10 mouse cellular contexts compared by ENCODE assay signal in the genomic region with DNA sequence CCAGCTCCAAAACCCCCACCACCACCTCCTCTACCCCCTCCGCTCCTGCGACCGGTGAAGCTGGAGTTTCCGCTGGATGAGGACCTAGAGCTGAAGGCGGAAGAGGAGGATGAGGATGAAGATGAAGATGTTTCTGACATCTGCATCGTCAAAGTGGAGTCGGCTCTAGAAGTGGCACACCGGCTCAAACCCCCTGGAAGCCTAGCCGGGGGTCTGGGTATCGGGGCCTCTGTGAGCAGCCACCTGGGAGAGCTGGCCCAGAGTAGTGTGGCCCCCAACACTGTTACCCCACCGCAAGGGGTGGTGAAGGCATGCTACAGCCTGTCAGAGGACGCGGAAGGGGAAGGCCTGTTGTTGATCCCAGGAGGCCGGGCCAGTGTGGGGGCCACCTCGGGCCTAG. TPM values are rescaled to one million over a fixed set of nuclear protein-coding genes. Genes with fewer than 3 reads are reported as not detected.
DNase-seq lines count a peak whose midpoint lies in the region; ATAC-seq and TF ChIP-seq lines count a peak whose summit lies in the region.
"Had no signal": no experiment of that assay in that cellular context is flagged by ENCODE, and none has a peak within 500 bp of the region (broad histone marks: within the 10 kb centered on the region; RNA-seq: fewer than 3 reads in every experiment).

No protein-coding gene starts in this region.

- no peaks in the 10 kb centered on the region for H3K27me3 ChIP-seq in intestine, embryonic 14.5 days (replicated peaks; ENCODE audit: control insufficient read depth, insufficient read depth, low read length)
- no peaks in the 10 kb centered on the region for H3K27me3 ChIP-seq in intestine, postnatal 0 days (replicated peaks; ENCODE audit: control insufficient read depth, insufficient read depth, low read length)
- no peaks in the 10 kb centered on the region for H3K27me3 ChIP-seq in embryonic facial prominence, embryonic 10.5 days (replicated peaks; ENCODE audit: low read depth, poor library complexity, severe bottlenecking)
- no peaks in the 10 kb centered on the region for H3K27me3 ChIP-seq in forebrain, postnatal 0 days (ENCODE audit: insufficient read depth, low read length)
- no peaks in the 10 kb centered on the region for H3K27me3 ChIP-seq in midbrain, embryonic 10.5 days (ENCODE audit: low read depth, poor library complexity, severe bottlenecking)

- no peak for ATAC-seq in intestine, embryonic 14.5 days (replicated peaks; ENCODE audit: low FRiP score, low TSS enrichment, low read depth)
- ATAC-seq in intestine, postnatal 0 days, result no peak
- no peak for ATAC-seq in forebrain, postnatal 0 days

- DNase-seq in intestine, embryonic 14.5 days (ENCODE audit: low spot score), result no peak
- no peak for DNase-seq in embryonic facial prominence, embryonic 10.5 days (ENCODE audit: low spot score)
- DNase-seq in forebrain, postnatal 0 days, result no peak
- no peak for DNase-seq in midbrain, embryonic 10.5 days (ENCODE audit: low spot score)
- no peak for DNase-seq in right cerebral cortex, adult 18-20 months
- no peak for DNase-seq in layer of hippocampus, adult 8-10 months (ENCODE audit: low spot score in 2 of 2)
- no peak for DNase-seq in testis, postnatal 14 days (ENCODE audit: low spot score)
- DNase-seq: lung, postnatal 14 days had no signal

- H3K9ac ChIP-seq in intestine, embryonic 14.5 days (ENCODE audit: low read length), result peak overlapping the region; percentile 88
- H3K9ac ChIP-seq in intestine, postnatal 0 days (ENCODE audit: low read depth, low read length), result no peak overlapping the region
- peak overlapping the region; percentile 84 for H3K9ac ChIP-seq in forebrain, postnatal 0 days

- H3K36me3 ChIP-seq in intestine, embryonic 14.5 days (ENCODE audit: control insufficient read depth, insufficient read depth, low read length), result 0 out of 2 replicates have a peak, but pooled peaks cover 4% of the 10 kb centered on the region
- no peaks in the 10 kb centered on the region; the same call in 1 of the 2 replicates for H3K36me3 ChIP-seq in intestine, postnatal 0 days (ENCODE audit: control insufficient read depth, insufficient read depth)
- peaks cover 19% of the 10 kb centered on the region for H3K36me3 ChIP-seq in embryonic facial prominence, embryonic 10.5 days (replicated peaks)
- H3K36me3 ChIP-seq in forebrain, postnatal 0 days (ENCODE audit: insufficient read depth), result peaks cover 5% of the 10 kb centered on the region; the same call in 1 of the 2 replicates
- H3K36me3 ChIP-seq in midbrain, embryonic 10.5 days, result peaks cover 20% of the 10 kb centered on the region

- TF ChIP-seq CTCF in intestine, postnatal 0 days (IDR thresholded peaks at IDR 0.05; ENCODE audit: low read depth), result no peak
- TF ChIP-seq CTCF in forebrain, postnatal 0 days (IDR thresholded peaks at IDR 0.05; ENCODE audit: low read depth), result no peak

- H3K4me2 ChIP-seq in intestine, embryonic 14.5 days (ENCODE audit: low read length), result peak overlapping the region; percentile 68
- no peak overlapping the region for H3K4me2 ChIP-seq in intestine, postnatal 0 days (replicated peaks; ENCODE audit: low read depth)
- H3K4me2 ChIP-seq in forebrain, postnatal 0 days (ENCODE audit: low read depth), result peak overlapping the region; percentile 79

- H3K4me3 ChIP-seq in intestine, embryonic 14.5 days (ENCODE audit: low read depth, low read length), result peak overlapping the region; percentile 68; the same call in 1 of the 2 replicates
- no peak overlapping the region for H3K4me3 ChIP-seq in intestine, postnatal 0 days (ENCODE audit: low read depth, low read length)
- H3K4me3 ChIP-seq in embryonic facial prominence, embryonic 10.5 days, result peak overlapping the region; percentile 99
- H3K4me3 ChIP-seq in forebrain, postnatal 0 days (ENCODE audit: low read depth, low read length), result peak overlapping the region; percentile 72
- peak overlapping the region; percentile 100 for H3K4me3 ChIP-seq in midbrain, embryonic 10.5 days

- 92% methylated on average over 14 of the region's 15 CpGs for WGBS in intestine, embryonic 14.5 days
- WGBS in intestine, postnatal 0 days, result 91% methylated on average over 15 of the region's 15 CpGs
- 89% methylated on average over 15 of the region's 15 CpGs for WGBS in embryonic facial prominence, embryonic 10.5 days
- WGBS in forebrain, postnatal 0 days, result 89% methylated on average over 15 of the region's 15 CpGs
- WGBS in midbrain, embryonic 10.5 days, result 94% methylated on average over 15 of the region's 15 CpGs

- peaks cover 20% of the 10 kb centered on the region for H3K4me1 ChIP-seq in intestine, embryonic 14.5 days (replicated peaks; ENCODE audit: control insufficient read depth, insufficient read depth, low read length)
- H3K4me1 ChIP-seq in intestine, postnatal 0 days (replicated peaks; ENCODE audit: control insufficient read depth, insufficient read depth, low read length), result no peaks in the 10 kb centered on the region
- H3K4me1 ChIP-seq in embryonic facial prominence, embryonic 10.5 days, result peaks cover 59% of the 10 kb centered on the region
- H3K4me1 ChIP-seq in forebrain, postnatal 0 days (ENCODE audit: insufficient read depth), result peaks cover 10% of the 10 kb centered on the region; the same call in 1 of the 2 replicates
- peaks cover 66% of the 10 kb centered on the region for H3K4me1 ChIP-seq in midbrain, embryonic 10.5 days

- H3K27ac ChIP-seq in intestine, embryonic 14.5 days (ENCODE audit: low read depth), result peak overlapping the region; percentile 91; the same call in 1 of the 2 replicates
- H3K27ac ChIP-seq in intestine, postnatal 0 days (ENCODE audit: low read depth, low read length), result no peak overlapping the region
- H3K27ac ChIP-seq in embryonic facial prominence, embryonic 10.5 days (replicated peaks), result peak overlapping the region; percentile 99
- no peak overlapping the region for H3K27ac ChIP-seq in forebrain, postnatal 0 days (ENCODE audit: low read depth, low read length)
- peak overlapping the region; percentile 98 for H3K27ac ChIP-seq in midbrain, embryonic 10.5 days (replicated peaks)

- no peaks in the 10 kb centered on the region for H3K9me3 ChIP-seq in intestine, embryonic 14.5 days (ENCODE audit: control insufficient read depth, low read length)
- no peaks in the 10 kb centered on the region for H3K9me3 ChIP-seq in intestine, postnatal 0 days (ENCODE audit: control insufficient read depth)
- peaks cover 4% of the 10 kb centered on the region; the same call in 1 of the 2 replicates for H3K9me3 ChIP-seq in embryonic facial prominence, embryonic 10.5 days
- H3K9me3 ChIP-seq in forebrain, postnatal 0 days (ENCODE audit: low read length), result no peaks in the 10 kb centered on the region
- H3K9me3 ChIP-seq in midbrain, embryonic 10.5 days (replicated peaks), result peaks cover 7% of the 10 kb centered on the region; the same call in 1 of the 2 replicates

RNA-seq across cellular contexts. Expression of a gene that starts 2.3 kb away (rescaled TPM):
- 6.8 and 7.5 TPM in 2 replicates for polyA plus RNA-seq in intestine, embryonic 14.5 days (2014; fragmentation: Nextera tagmentation; extraction: Ambion mirVana)
- 60.3 and 66.2 TPM in 2 replicates for polyA plus RNA-seq in intestine, postnatal 0 days (2015; fragmentation: Nextera tagmentation; extraction: Ambion mirVana)
- 0.55 and 1.6 TPM in 2 replicates for polyA plus RNA-seq in embryonic facial prominence, embryonic 10.5 days (2016; fragmentation: Nextera tagmentation; extraction: Ambion mirVana)
- total RNA-seq in forebrain, postnatal 0 days (2014; rRNA removed), result 2.6 and 6.1 TPM in 2 replicates
- polyA plus RNA-seq in forebrain, postnatal 0 days (2015; fragmentation: Nextera tagmentation; extraction: Ambion mirVana), result 3.0 and 3.5 TPM in 2 replicates
- 1.3 TPM in 2 replicates for polyA plus RNA-seq in midbrain, embryonic 10.5 days (2016; fragmentation: Nextera tagmentation; extraction: Ambion mirVana)
- 1 to 10 TPM; 3.1 to 4.4 (median 4.3) TPM for total RNA-seq in layer of hippocampus, adult 8-10 months (2022)

RNA-seq across cellular contexts. Expression of a gene that starts 2.5 kb away (rescaled TPM):
- 73.4 and 75.2 TPM in 2 replicates for polyA plus RNA-seq in intestine, embryonic 14.5 days (2014; fragmentation: Nextera tagmentation; extraction: Ambion mirVana)
- 35.8 and 40.3 TPM in 2 replicates for polyA plus RNA-seq in intestine, postnatal 0 days (2015; fragmentation: Nextera tagmentation; extraction: Ambion mirVana)
- polyA plus RNA-seq in embryonic facial prominence, embryonic 10.5 days (2016; fragmentation: Nextera tagmentation; extraction: Ambion mirVana), result 96.5 and 103 TPM in 2 replicates
- total RNA-seq in forebrain, postnatal 0 days (2014; rRNA removed), result 293 and 302 TPM in 2 replicates
- 45.5 and 61.8 TPM in 2 replicates for polyA plus RNA-seq in forebrain, postnatal 0 days (2015; fragmentation: Nextera tagmentation; extraction: Ambion mirVana)
- 88.0 and 91.9 TPM in 2 replicates for polyA plus RNA-seq in midbrain, embryonic 10.5 days (2016; fragmentation: Nextera tagmentation; extraction: Ambion mirVana)
- 100 to 1,000 TPM; 186 to 199 (median 189) TPM for total RNA-seq in layer of hippocampus, adult 8-10 months (2022)

RNA-seq across cellular contexts. Expression of a gene that starts 13.9 kb away (rescaled TPM):
- not detected in 2 replicates for polyA plus RNA-seq in intestine, embryonic 14.5 days (2014; fragmentation: Nextera tagmentation; extraction: Ambion mirVana)
- polyA plus RNA-seq in intestine, postnatal 0 days (2015; fragmentation: Nextera tagmentation; extraction: Ambion mirVana), result not detected in 2 replicates
- polyA plus RNA-seq in embryonic facial prominence, embryonic 10.5 days (2016; fragmentation: Nextera tagmentation; extraction: Ambion mirVana), result not detected in 2 replicates
- not detected in 2 replicates for total RNA-seq in forebrain, postnatal 0 days (2014; rRNA removed)
- not detected in 2 replicates for polyA plus RNA-seq in forebrain, postnatal 0 days (2015; fragmentation: Nextera tagmentation; extraction: Ambion mirVana)
- polyA plus RNA-seq in midbrain, embryonic 10.5 days (2016; fragmentation: Nextera tagmentation; extraction: Ambion mirVana), result 0.07 TPM in 1 of 2 replicates, not detected in the other
- total RNA-seq in layer of hippocampus, adult 8-10 months (2022), result not detected
- polyA plus RNA-seq: gonadal fat pad, adult 2 months had no signal

RNA-seq across cellular contexts. Expression of a gene that starts 16.4 kb away (rescaled TPM):
- polyA plus RNA-seq in intestine, embryonic 14.5 days (2014; fragmentation: Nextera tagmentation; extraction: Ambion mirVana), result 1.4 and 1.6 TPM in 2 replicates
- polyA plus RNA-seq in intestine, postnatal 0 days (2015; fragmentation: Nextera tagmentation; extraction: Ambion mirVana), result 0.74 and 1.1 TPM in 2 replicates
- 4.8 and 6.2 TPM in 2 replicates for polyA plus RNA-seq in embryonic facial prominence, embryonic 10.5 days (2016; fragmentation: Nextera tagmentation; extraction: Ambion mirVana)
- total RNA-seq in forebrain, postnatal 0 days (2014; rRNA removed), result 25.2 and 32.6 TPM in 2 replicates
- polyA plus RNA-seq in forebrain, postnatal 0 days (2015; fragmentation: Nextera tagmentation; extraction: Ambion mirVana), result 5.3 and 7.7 TPM in 2 replicates
- polyA plus RNA-seq in midbrain, embryonic 10.5 days (2016; fragmentation: Nextera tagmentation; extraction: Ambion mirVana), result 5.8 and 6.1 TPM in 2 replicates
- 10 to 100 TPM in 2 of 4 experiments, 1 to 10 TPM in 2; 8.3 to 10.2 (median 9.3) TPM for total RNA-seq in layer of hippocampus, adult 8-10 months (2022)

RNA-seq across cellular contexts. Expression of a gene that starts 18.5 kb away (rescaled TPM):
- 25.4 and 28.4 TPM in 2 replicates for polyA plus RNA-seq in intestine, embryonic 14.5 days (2014; fragmentation: Nextera tagmentation; extraction: Ambion mirVana)
- 119 and 128 TPM in 2 replicates for polyA plus RNA-seq in intestine, postnatal 0 days (2015; fragmentation: Nextera tagmentation; extraction: Ambion mirVana)
- polyA plus RNA-seq in embryonic facial prominence, embryonic 10.5 days (2016; fragmentation: Nextera tagmentation; extraction: Ambion mirVana), result 0.21 and 0.44 TPM in 2 replicates
- not detected in 2 replicates for total RNA-seq in forebrain, postnatal 0 days (2014; rRNA removed)
- polyA plus RNA-seq in forebrain, postnatal 0 days (2015; fragmentation: Nextera tagmentation; extraction: Ambion mirVana), result 0.06 TPM in 1 of 2 replicates, not detected in the other
- polyA plus RNA-seq in midbrain, embryonic 10.5 days (2016; fragmentation: Nextera tagmentation; extraction: Ambion mirVana), result not detected in 2 replicates
- total RNA-seq in layer of hippocampus, adult 8-10 months (2022), result under 1 TPM; 0.14 to 0.41 (median 0.34) TPM

Comparison
In these comparisons a context has a peak if more than half of its experiments do, and no peak if none do; other contexts are left out.
1. H3K27ac ChIP-seq: peak in intestine, embryonic 14.5 days (single experiment), embryonic facial prominence, embryonic 10.5 days (single experiment) and midbrain, embryonic 10.5 days (single experiment); none in intestine, postnatal 0 days (single experiment) and forebrain, postnatal 0 days (single experiment).